Mouse (Mus musculus) CH12.LX (cell line): ENCODE data around the gene Srrt.

Experiments used
- CTCF ChIP-seq, 2 experiments: IDR thresholded peaks in 1 of 2; conservative IDR thresholded peaks in 1 of 2; 2 replicates each; pipeline ENCODE4 v1.5.1; 2011 to 2012; ENCODE audit warnings: low read depth in 2 of 2, low read length in 2 of 2, improper control_type of control experiment in 1 of 2, inconsistent platforms in 1 of 2, mild to moderate bottlenecking in 1 of 2, moderate library complexity in 1 of 2
- POLR2A ChIP-seq: IDR thresholded peaks from 2 replicates; pipeline ENCODE4 v1.6.1; 2011; ENCODE audit warnings: low read depth, mild to moderate bottlenecking, improper control_type of control experiment, low read length
- TBP ChIP-seq: conservative IDR thresholded peaks from 2 replicates; pipeline ENCODE4 v1.6.1; 2011; ENCODE audit warnings: low read depth, low read length, improper control_type of control experiment
- USF1 ChIP-seq: IDR thresholded peaks from 2 replicates; pipeline ENCODE4 v1.6.1; 2014; ENCODE audit warnings: low read depth, mild to moderate bottlenecking, inconsistent platforms, low read length, improper control_type of control experiment

DNA sequence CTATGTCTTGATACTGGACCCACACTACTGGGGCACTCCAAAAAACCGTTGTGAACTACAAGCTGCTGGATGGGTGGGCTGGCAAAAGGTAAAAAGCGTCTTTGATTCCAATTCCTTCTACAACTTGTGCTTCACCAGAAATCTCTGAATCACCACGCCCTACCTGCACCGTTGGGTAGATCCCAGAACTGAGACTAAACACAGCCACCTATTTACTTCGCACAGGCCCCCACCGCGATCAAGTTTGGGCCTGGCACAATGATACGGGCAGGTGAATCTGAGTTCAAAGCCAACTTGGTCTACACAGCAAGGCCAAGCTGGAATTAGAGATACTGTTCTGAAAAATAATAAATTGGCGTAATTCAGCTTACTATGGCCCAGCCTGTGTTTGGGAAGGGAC lies 12.2 kb downstream of the Srrt start:
- TF ChIP-seq POLR2A (no peak), CTCF (conservative IDR thresholded peaks at IDR 0.05 in 1 of 2, IDR thresholded peaks at IDR 0.05 in 1 of 2; ENCODE audit: low read depth in 2 of 2, low read length in 2 of 2) (no peak), TBP (no peak), USF1 (no peak)
